Mouse (Mus musculus) kidney, postnatal 14 days (tissue): ENCODE data around the gene Qk.

Experiments
- DNase-seq: peaks from one replicate; pipeline ENCODE4 v3.0.0; 2022; ENCODE audit warnings: mixed read lengths

Gene Qk

GRCm38 (mm10) chr17:10325921-10326320 is 6.3 kb upstream of the Qk start:
- DNase-seq: no peak

- no peak for DNase-seq
Measured at GRCm38 (mm10) chr17:10321754-10322153, 2.1 kb upstream of the Qk start.

GRCm38 (mm10) chr17:10321092-10321491 is 1.4 kb upstream of the Qk start:
- no peak for DNase-seq

DNA sequence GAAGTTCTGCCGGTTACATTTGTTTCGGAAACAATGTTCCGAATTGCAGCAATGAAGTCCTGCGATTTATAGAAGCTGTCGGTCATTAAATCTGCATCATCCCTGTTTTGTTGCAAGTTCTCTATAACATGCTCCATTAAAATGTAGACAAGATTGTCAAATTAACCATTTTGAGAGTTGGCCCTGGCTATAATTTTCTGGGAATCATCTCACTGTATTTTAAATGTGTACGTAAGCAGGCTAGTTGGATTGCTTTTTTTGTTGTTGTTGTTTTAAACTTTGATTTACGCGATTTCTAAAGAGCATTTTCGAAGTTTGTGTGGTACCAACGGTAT is 769 bp upstream of the Qk start:
- DNase-seq: no peak

GRCm38 (mm10) chr17:10319431-10319684 is 296 bp downstream of the Qk start:
- no peak for DNase-seq

GRCm38 (mm10) chr17:10318561-10319430 is 858 bp downstream of the Qk start:
- peak; percentile 89 for DNase-seq

GRCm38 (mm10) chr17:10317981-10318551 is 1.6 kb downstream of the Qk start:
- DNase-seq: peak; percentile 75

GRCm38 (mm10) chr17:10317186-10317585 is 2.5 kb downstream of the Qk start:
- DNase-seq: peak; percentile 84

GRCm38 (mm10) chr17:10316446-10316845 is 3.2 kb downstream of the Qk start:
- no peak for DNase-seq

DNA sequence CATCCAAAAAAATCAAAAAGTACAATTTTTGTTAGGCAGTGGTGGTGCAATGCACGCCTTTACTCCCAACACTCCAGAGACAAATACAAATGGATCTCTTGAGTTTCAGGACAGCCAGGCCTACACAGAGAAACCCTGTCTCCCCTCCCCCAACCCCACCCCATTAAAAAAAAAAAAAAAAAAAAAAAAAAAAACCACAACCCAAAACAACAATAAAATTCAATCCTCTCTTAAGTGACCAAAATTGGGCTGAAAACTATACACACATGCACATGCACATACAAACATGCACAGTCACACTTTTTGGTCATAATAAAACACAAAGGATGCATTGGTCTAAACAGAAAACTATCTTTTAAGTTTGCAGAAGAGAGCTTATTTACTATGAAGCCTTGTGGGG is 9.6 kb downstream of the Qk start:
- no peak for DNase-seq

GRCm38 (mm10) chr17:10309135-10309623 is 10.5 kb downstream of the Qk start:
- peak; percentile 42 for DNase-seq

DNA sequence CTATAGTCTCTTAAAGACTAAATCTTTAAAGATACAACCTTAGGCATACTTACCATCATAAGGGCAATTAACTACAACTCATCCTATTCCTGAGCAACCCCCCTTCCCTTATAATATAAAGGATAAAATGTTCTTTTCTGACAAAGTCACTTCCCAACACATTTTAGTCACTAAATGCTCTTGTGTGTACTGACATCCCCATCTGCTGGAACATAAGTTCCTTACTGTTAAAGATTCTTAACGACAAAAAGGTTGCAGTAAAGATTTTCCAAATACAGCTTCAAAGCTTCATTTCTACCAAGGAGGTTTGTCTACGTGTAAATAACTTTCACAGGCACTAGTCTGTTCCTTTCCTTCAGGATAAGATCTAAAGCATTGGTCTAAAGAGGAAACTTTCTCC is 13.2 kb downstream of the Qk start:
- no peak for DNase-seq

DNA sequence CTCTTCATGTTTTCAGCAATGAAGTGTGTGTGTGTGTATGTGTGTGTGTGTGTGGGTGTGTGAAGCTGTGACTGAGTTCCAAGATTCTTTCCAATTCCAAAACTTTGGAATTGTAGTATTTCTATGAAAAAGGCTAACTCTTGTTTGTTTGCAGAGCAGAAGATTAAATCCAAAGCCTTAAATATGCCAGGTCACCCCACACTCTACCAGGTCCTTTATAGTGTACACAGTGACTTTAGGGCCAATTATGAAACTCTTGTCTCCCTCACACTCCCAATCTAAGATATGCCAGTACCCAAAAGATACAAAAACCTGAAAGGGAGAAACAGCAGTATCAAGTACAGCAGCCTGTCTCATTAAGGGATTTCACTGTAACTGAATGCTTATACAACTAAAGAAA is 15.7 kb downstream of the Qk start:
- no peak for DNase-seq

GRCm38 (mm10) chr17:10300968-10301795 is 18.5 kb downstream of the Qk start:
- DNase-seq: no peak

- DNase-seq: no peak
Measured at GRCm38 (mm10) chr17:10299396-10299795, 20.3 kb downstream of the Qk start.

- DNase-seq: no peak
Measured at GRCm38 (mm10) chr17:10292520-10292919, 27.1 kb downstream of the Qk start.

- no peak for DNase-seq
Measured at GRCm38 (mm10) chr17:10284772-10285171, 34.9 kb downstream of the Qk start.

DNA sequence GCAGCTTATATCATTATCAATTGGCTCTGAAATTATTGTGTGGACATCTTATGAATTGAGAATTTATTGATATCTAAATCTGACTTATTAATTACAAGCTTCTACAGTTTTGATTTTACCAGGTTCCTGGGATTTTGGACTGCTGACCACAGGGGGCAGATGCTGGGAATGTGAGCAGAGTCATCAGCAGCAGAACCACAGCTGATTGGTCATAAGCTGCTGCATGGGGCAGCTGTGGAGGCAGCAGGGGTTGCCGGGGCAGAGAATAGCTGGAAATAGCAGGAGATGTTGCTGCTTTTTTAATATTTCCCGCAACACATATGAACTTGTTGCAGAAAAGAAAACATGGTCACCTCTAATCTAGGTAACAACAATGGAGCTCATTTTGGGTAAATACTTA is 40.1 kb downstream of the Qk start:
- no peak for DNase-seq

DNA sequence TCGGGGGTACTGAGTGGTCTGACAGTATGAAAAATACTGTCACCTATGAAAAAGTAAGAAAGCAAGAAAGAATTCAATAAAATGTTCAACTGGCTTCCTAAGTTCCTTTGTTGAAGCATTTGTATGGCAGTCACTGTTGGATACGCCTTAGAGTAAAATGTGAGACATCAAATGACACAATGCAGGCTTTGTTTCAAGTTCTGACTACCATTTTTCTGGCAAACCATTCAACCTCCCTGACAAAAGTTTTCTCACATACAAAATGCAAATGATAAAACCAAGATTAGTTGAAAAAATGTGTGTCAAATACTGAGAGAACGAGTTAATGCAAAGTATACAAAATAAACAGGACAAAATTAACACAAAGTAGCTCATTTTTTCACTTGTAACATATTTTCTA is 50.1 kb downstream of the Qk start:
- DNase-seq: no peak

GRCm38 (mm10) chr17:10268468-10268867 is 51.2 kb downstream of the Qk start:
- no peak for DNase-seq

GRCm38 (mm10) chr17:10266207-10266606 is 53.4 kb downstream of the Qk start:
- DNase-seq: no peak

- DNase-seq: no peak
Measured at GRCm38 (mm10) chr17:10251252-10251958, 68.2 kb downstream of the Qk start.

DNA sequence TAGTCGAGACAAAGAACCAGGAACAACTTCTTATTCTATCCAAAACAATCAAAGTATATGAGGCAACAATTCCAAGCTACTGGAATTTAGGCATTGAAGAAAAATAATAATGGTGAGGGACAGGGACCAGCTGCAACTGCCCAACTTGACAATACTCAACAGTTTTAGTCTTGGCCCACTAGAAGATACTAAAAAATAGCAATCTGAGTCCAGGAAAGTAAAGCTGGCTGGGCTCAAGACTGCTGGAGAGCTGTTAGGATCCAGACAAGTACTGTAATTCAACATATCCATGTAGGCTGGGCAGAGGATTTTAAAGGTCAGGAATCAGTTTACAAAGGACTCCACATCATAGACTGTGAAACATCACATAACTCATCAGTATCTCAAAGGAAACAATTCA is 79.6 kb downstream of the Qk start:
- no peak for DNase-seq
